Mouse (Mus musculus) CD4-positive helper T cell, adult 2 months (primary cell): ENCODE results near the gene Rfx5.
A peak's percentile ranks its signal among the peaks of the same experiment; 100 is the strongest.
"Not testable (repeated sequence)": the region's sequence is repeated elsewhere in the genome, so short reads cannot be mapped to it uniquely, and the experiment has no call there.

Source experiments
- DNase-seq: peaks from one replicate; pipeline ENCODE4 v3.0.0-alpha.2; 2012; ENCODE audit warnings: low read depth, missing footprints, low spot score

Rfx5 gene

GRCm38 (mm10) chr3:94935332-94935731 lies 18.5 kb upstream of the Rfx5 start:
- not testable (repeated sequence) for DNase-seq

GRCm38 (mm10) chr3:94936147-94936546 lies 17.7 kb upstream of the Rfx5 start:
- DNase-seq, result not testable (repeated sequence)

- DNase-seq, result not testable (repeated sequence)
These were observed 16.7 kb upstream of the Rfx5 start for GRCm38 (mm10) chr3:94937194-94937593.

GRCm38 (mm10) chr3:94940033-94940432 lies 13.8 kb upstream of the Rfx5 start:
- not testable (repeated sequence) for DNase-seq

- not testable (repeated sequence) for DNase-seq
These were observed 11.5 kb upstream of the Rfx5 start for GRCm38 (mm10) chr3:94942211-94942967.

- not testable (repeated sequence) for DNase-seq
These were observed 10.2 kb upstream of the Rfx5 start for GRCm38 (mm10) chr3:94943706-94944105.

- peak; percentile 55 for DNase-seq
These were observed 5.7 kb upstream of the Rfx5 start for GRCm38 (mm10) chr3:94948066-94948614.

- no peak for DNase-seq
These were observed 4.2 kb upstream of the Rfx5 start for GRCm38 (mm10) chr3:94949645-94950044.

GRCm38 (mm10) chr3:94952806-94953205 lies 1.1 kb upstream of the Rfx5 start:
- DNase-seq, result peak; percentile 81

GRCm38 (mm10) chr3:94953384-94953763 lies 501 bp upstream of the Rfx5 start:
- no peak for DNase-seq

GRCm38 (mm10) chr3:94958295-94958694 lies 4.4 kb downstream of the Rfx5 start:
- DNase-seq, result no peak

- no peak for DNase-seq
These were observed 6.0 kb downstream of the Rfx5 start for GRCm38 (mm10) chr3:94959871-94960270.

- no peak for DNase-seq
These were observed 6.4 kb downstream of the Rfx5 start for GRCm38 (mm10) chr3:94960322-94960721.

GRCm38 (mm10) chr3:94964989-94965388 lies 11.1 kb downstream of the Rfx5 start:
- DNase-seq, result no peak

GRCm38 (mm10) chr3:94965878-94966277 lies 12.0 kb downstream of the Rfx5 start:
- no peak for DNase-seq

GRCm38 (mm10) chr3:94972552-94972951 lies 18.7 kb downstream of the Rfx5 start:
- DNase-seq, result no peak

GRCm38 (mm10) chr3:94973620-94974019 lies 19.7 kb downstream of the Rfx5 start:
- no peak for DNase-seq

- no peak for DNase-seq
These were observed 20.2 kb downstream of the Rfx5 start for GRCm38 (mm10) chr3:94974026-94974527.

- peak; percentile 95 for DNase-seq
These were observed 20.9 kb downstream of the Rfx5 start, which contains the start of gene Pi4kb for GRCm38 (mm10) chr3:94974528-94975422. Pi4kb (plus strand) TSS chr3:94974731.

GRCm38 (mm10) chr3:94984312-94984711 lies 30.4 kb downstream of the Rfx5 start:
- no peak for DNase-seq

GRCm38 (mm10) chr3:94985513-94985912 lies 31.6 kb downstream of the Rfx5 start:
- no peak for DNase-seq

GRCm38 (mm10) chr3:94987578-94987977 lies 33.7 kb downstream of the Rfx5 start:
- DNase-seq, result no peak
